ENCODE assay signal across 9 mouse cellular contexts in genomic region chr8:92850239-92850638, GRCm38 (mm10). TPM values are rescaled to one million over a fixed set of nuclear protein-coding genes. Genes with fewer than 3 reads are reported as not detected.
DNase-seq lines count a peak whose midpoint lies in the region; ATAC-seq lines count a peak whose summit lies in the region.
"Had no signal": no experiment of that assay in that cellular context is flagged by ENCODE, and none has a peak within 500 bp of the region (broad histone marks: within the 10 kb centered on the region; RNA-seq: fewer than 3 reads in every experiment).

No protein-coding gene starts in this region.

- 83% methylated on average over 4 of the region's 4 CpGs for whole genome bisulfite sequencing in liver, embryonic 11.5 days

- intact Hi-C loops in gastrocnemius, postnatal 14 days (cut with DNase I; ENCODE audit: low total_unique reads): no loop called here
- intact Hi-C loops in left cerebral cortex, postnatal 10 days (cut with DNase I): no loop called here

- no peaks in the 10 kb centered on the region for H3K27me3 ChIP-seq in liver, embryonic 11.5 days (replicated peaks; ENCODE audit: control insufficient read depth, insufficient read depth, low read length)

- H3K9me3 ChIP-seq in liver, embryonic 11.5 days (ENCODE audit: control insufficient read depth, low read length): no peaks in the 10 kb centered on the region
- H3K9me3 ChIP-seq: megakaryocyte, embryonic 14.5 days had no signal

- H3K27ac ChIP-seq in liver, embryonic 11.5 days (ENCODE audit: low read depth, low read length): no peak overlapping the region

- DNase-seq in adrenal gland, postnatal 14 days: peak; percentile 85
- DNase-seq in cerebellum, adult 9-11 months: peak; percentile 73
- peak; percentile 96 for DNase-seq in gastrocnemius, postnatal 14 days
- peak; percentile 77 for DNase-seq in kidney, adult 11 months
- peak; percentile 81 to 88 for DNase-seq in left cerebral cortex, postnatal 10 days (ENCODE audit: extremely low spot score in 1 of 2, low spot score in 2 of 2)
- peak; percentile 80 for DNase-seq in ovary, postnatal 36 days (ENCODE audit: low spot score)
- DNase-seq in T-cell, adult 2 months (ENCODE audit: low spot score): no peak
- no peak for DNase-seq in liver, embryonic 11.5 days (ENCODE audit: low spot score)

- no peak overlapping the region for H3K4me2 ChIP-seq in liver, embryonic 11.5 days

- no peaks in the 10 kb centered on the region for H3K36me3 ChIP-seq in liver, embryonic 11.5 days (ENCODE audit: control insufficient read depth, insufficient read depth, low read length)

- H3K9ac ChIP-seq in liver, embryonic 11.5 days (ENCODE audit: low read depth, low read length): no peak overlapping the region

- H3K4me3 ChIP-seq in liver, embryonic 11.5 days (ENCODE audit: low read depth, low read length): no peak overlapping the region
- H3K4me3 ChIP-seq: megakaryocyte, embryonic 14.5 days had no signal

- no peak for ATAC-seq in liver, embryonic 11.5 days (replicated peaks; ENCODE audit: low FRiP score)

- H3K4me1 ChIP-seq in liver, embryonic 11.5 days (replicated peaks; ENCODE audit: control insufficient read depth, insufficient read depth, low read length): peaks cover 7% of the 10 kb centered on the region; the same call in 1 of the 2 replicates

RNA-seq across cellular contexts. Expression of gene Lpcat2, which starts 4.9 kb away (rescaled TPM):
- total RNA-seq in adrenal gland, postnatal 14 days (2021): 2.8 TPM in 2 replicates
- total RNA-seq in gastrocnemius, postnatal 14 days (2021): 1 to 10 TPM in 1 of 2 experiments, under 1 TPM in 1; 0.42 to 1.3 TPM
- 10 to 100 TPM in 1 of 2 experiments, 1 to 10 TPM in 1; 8.9 to 11.2 TPM for total RNA-seq in left cerebral cortex, postnatal 10 days (2021)
- 3.3 and 4.3 TPM in 2 replicates for polyA plus RNA-seq in liver, embryonic 11.5 days (2014; fragmentation: Nextera tagmentation; extraction: Ambion mirVana)

RNA-seq across cellular contexts. Expression of gene Mmp2, which starts 23.1 kb away (rescaled TPM):
- 50.8 and 60.4 TPM in 2 replicates for total RNA-seq in adrenal gland, postnatal 14 days (2021)
- 100 to 1,000 TPM; 127 to 151 TPM for total RNA-seq in gastrocnemius, postnatal 14 days (2021)
- 1 to 10 TPM; 6.1 to 6.6 TPM for total RNA-seq in left cerebral cortex, postnatal 10 days (2021)
- polyA plus RNA-seq in liver, embryonic 11.5 days (2014; fragmentation: Nextera tagmentation; extraction: Ambion mirVana): 48.1 and 49.7 TPM in 2 replicates

RNA-seq across cellular contexts. Expression of gene Capns2, which starts 51.0 kb away (rescaled TPM):
- 0.64 TPM in 1 of 2 replicates, not detected in the other for total RNA-seq in adrenal gland, postnatal 14 days (2021)
- total RNA-seq in gastrocnemius, postnatal 14 days (2021): not detected
- total RNA-seq in left cerebral cortex, postnatal 10 days (2021): 1 to 10 TPM; 1.1 to 1.7 TPM
- polyA plus RNA-seq in liver, embryonic 11.5 days (2014; fragmentation: Nextera tagmentation; extraction: Ambion mirVana): 0.16 and 0.18 TPM in 2 replicates

Comparison
In these comparisons a context has a peak if more than half of its experiments do, and no peak if none do; other contexts are left out.
1. DNase-seq: peak in adrenal gland, postnatal 14 days (single experiment), cerebellum, adult 9-11 months (single experiment), gastrocnemius, postnatal 14 days (single experiment), kidney, adult 11 months (single experiment), left cerebral cortex, postnatal 10 days (2 of 2) and ovary, postnatal 36 days (single experiment); none in T-cell, adult 2 months (single experiment) and liver, embryonic 11.5 days (single experiment).